Mouse (Mus musculus): ENCODE measurements around the gene Tbc1d2.

DNA sequence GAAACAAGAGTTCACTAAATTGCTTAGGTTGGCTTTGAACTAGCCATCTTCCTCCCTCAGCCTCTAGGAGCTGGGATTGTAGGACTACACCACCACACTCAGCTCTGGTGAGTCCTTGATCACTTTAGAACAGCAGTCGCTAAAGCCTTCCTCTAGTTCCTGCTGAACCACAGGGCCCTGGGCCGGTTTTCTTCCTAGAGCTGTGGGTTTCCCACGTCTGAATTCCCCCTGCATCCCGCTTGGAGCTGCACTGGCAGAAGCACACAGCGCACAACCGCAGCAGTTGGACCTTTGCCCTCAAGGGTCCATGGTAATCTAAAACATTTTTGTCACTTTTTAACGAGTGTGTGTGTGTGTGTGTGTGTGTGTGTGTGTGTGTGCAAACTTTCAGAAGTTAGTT lies 47.3 kb downstream of the Tbc1d2 start:
- TF ChIP-seq CTCF (IDR thresholded peaks at IDR 0.05): no peak
- TF ChIP-seq EP300 (IDR thresholded peaks at IDR 0.05): no peak

Measured in lung, postnatal 0 days (tissue).